Mouse (Mus musculus) midbrain, embryonic 16.5 days (tissue): ENCODE data around the gene Prr5l. TPM values are rescaled to one million over a fixed set of nuclear protein-coding genes. Genes with fewer than 3 reads are reported as not detected.
"Not testable (repeated sequence)": the region's sequence is repeated elsewhere in the genome, so short reads cannot be mapped to it uniquely, and the experiment has no call there.

Source experiments
- ATAC-seq: fragments of 200-750 bp; cut with Nextera tagmentation; 2 replicates; pipeline ENCODE4 v1.8.0; 2017; ENCODE audit warnings: moderate TSS enrichment
- H3K27ac ChIP-seq: fragments of 300-500 bp; sonication (generic); 2 replicates; pipeline ENCODE4 v1.5.1; 2014; ENCODE audit warnings: mild to moderate bottlenecking, low read length, mixed read lengths
- H3K27me3 ChIP-seq: fragments of 300-500 bp; sonication (generic); 2 replicates; pipeline ENCODE4 v1.6.1; 2014; ENCODE audit warnings: low read depth, low read length, mixed read lengths; ENCODE audit not compliant: control insufficient read depth, insufficient read depth
- H3K36me3 ChIP-seq: fragments of 300-500 bp; sonication (generic); 2 replicates; pipeline ENCODE4 v1.6.1; 2014; ENCODE audit warnings: mild to moderate bottlenecking, low read length, moderate library complexity, mixed read lengths; ENCODE audit not compliant: control insufficient read depth, insufficient read depth
- H3K4me1 ChIP-seq: fragments of 300-500 bp; sonication (generic); 2 replicates; pipeline ENCODE4 v1.6.1; 2014; ENCODE audit warnings: mild to moderate bottlenecking, low read length, mixed read lengths; ENCODE audit not compliant: control insufficient read depth, insufficient read depth
- H3K4me2 ChIP-seq: fragments of 300-500 bp; sonication (generic); 2 replicates; pipeline ENCODE4 v1.6.1; 2014; ENCODE audit warnings: mild to moderate bottlenecking, low read length, mixed read lengths
- H3K4me3 ChIP-seq: fragments of 300-500 bp; sonication (generic); 2 replicates; pipeline ENCODE4 v1.5.1; 2014; ENCODE audit warnings: low read depth, mild to moderate bottlenecking, low read length, moderate library complexity, mixed read lengths
- H3K9ac ChIP-seq: fragments of 300-500 bp; sonication (generic); 2 replicates; pipeline ENCODE4 v1.6.1; 2014; ENCODE audit warnings: low read depth, low read length, mixed read lengths
- H3K9me3 ChIP-seq: fragments of 300-500 bp; sonication (generic); replicated peaks from 2 replicates; pipeline ENCODE4 v1.6.1; 2014; ENCODE audit warnings: mild to moderate bottlenecking, low read length, mixed read lengths; ENCODE audit not compliant: control insufficient read depth, poor library complexity, severe bottlenecking
- WGBS: fragments of 180-500 bp; shearing (Covaris S2); extraction: QIAGEN DNeasy Blood & Tissue Kit; methylation state at CpG from one replicate; pipeline ENCODE4 v1.1.7; 2014; 5-methylcytosine and 5-hydroxymethylcytosine counted together
- polyA plus RNA-seq: library from polyadenylated mRNA; unstranded; fragments of >200 nt; fragmentation: Nextera tagmentation; extraction: Ambion mirVana; gene quantifications from 2 replicates; pipeline ENCODE4 v1.2.1, GENCODE M21; 2015

The Prr5l gene
- polyA plus RNA-seq, 1 experiment from 2014 or later, result 4.7 TPM

GRCm38 (mm10) chr2:101752979-101753378 lies 129.8 kb downstream of the Prr5l start:
- Histone ChIP-seq H3K27me3 (no peaks in the 10 kb centered on the region), H3K9me3 (no peaks in the 10 kb centered on the region), H3K36me3 (no peaks in the 10 kb centered on the region), H3K4me1 (peaks cover 7% of the 10 kb centered on the region), H3K9ac (no peak overlapping the region), H3K4me3 (no peak overlapping the region), H3K27ac (no peak overlapping the region), H3K4me2 (no peak overlapping the region)
- ATAC-seq, result no peak
- 94% methylated on average over 6 of the region's 6 CpGs for WGBS

GRCm38 (mm10) chr2:101752402-101752801 lies 130.4 kb downstream of the Prr5l start:
- Histone ChIP-seq H3K4me2 (no peak overlapping the region), H3K4me1 (peaks cover 7% of the 10 kb centered on the region), H3K4me3 (no peak overlapping the region), H3K27ac (no peak overlapping the region), H3K36me3 (no peaks in the 10 kb centered on the region), H3K9ac (no peak overlapping the region), H3K9me3 (no peaks in the 10 kb centered on the region), H3K27me3 (no peaks in the 10 kb centered on the region)
- ATAC-seq, result no peak
- 85% methylated on average over 7 of the region's 7 CpGs for WGBS

- H3K4me3 ChIP-seq, result no peak overlapping the region
- H3K27ac ChIP-seq, result no peak overlapping the region
- H3K36me3 ChIP-seq, result no peaks in the 10 kb centered on the region
- peaks cover 7% of the 10 kb centered on the region for H3K4me1 ChIP-seq
- no peak overlapping the region for H3K9ac ChIP-seq
- 53% methylated on average over 4 of the region's 4 CpGs for WGBS
- no peak overlapping the region for H3K4me2 ChIP-seq
- H3K27me3 ChIP-seq, result no peaks in the 10 kb centered on the region
- no peaks in the 10 kb centered on the region for H3K9me3 ChIP-seq
- no peak for ATAC-seq
These were observed 131.4 kb downstream of the Prr5l start for GRCm38 (mm10) chr2:101751236-101751922.

- ATAC-seq, result no peak
- Histone ChIP-seq H3K9me3 (no peaks in the 10 kb centered on the region), H3K27me3 (no peaks in the 10 kb centered on the region), H3K36me3 (no peaks in the 10 kb centered on the region), H3K4me3 (no peak overlapping the region), H3K4me2 (no peak overlapping the region), H3K9ac (no peak overlapping the region), H3K27ac (no peak overlapping the region), H3K4me1 (no peaks in the 10 kb centered on the region)
- WGBS, result 92% methylated on average over 7 of the region's 7 CpGs
These were observed 136.3 kb downstream of the Prr5l start for GRCm38 (mm10) chr2:101746537-101746936.

- H3K4me3 ChIP-seq, H3K36me3 ChIP-seq, H3K27ac ChIP-seq, ATAC-seq, H3K27me3 ChIP-seq, H3K4me1 ChIP-seq, H3K4me2 ChIP-seq, H3K9me3 ChIP-seq, H3K9ac ChIP-seq: not testable (repeated sequence)
- 79% methylated on average over 2 of the region's 2 CpGs for WGBS
These were observed 137.2 kb downstream of the Prr5l start for GRCm38 (mm10) chr2:101745656-101746055.

GRCm38 (mm10) chr2:101742072-101742860 lies 140.6 kb downstream of the Prr5l start:
- H3K27me3 ChIP-seq, result no peaks in the 10 kb centered on the region
- H3K9ac ChIP-seq, result no peak overlapping the region
- 91% methylated on average over 7 of the region's 7 CpGs for WGBS
- H3K4me1 ChIP-seq, result no peaks in the 10 kb centered on the region
- no peaks in the 10 kb centered on the region for H3K36me3 ChIP-seq
- no peak overlapping the region for H3K27ac ChIP-seq
- H3K4me2 ChIP-seq, result no peak overlapping the region
- H3K4me3 ChIP-seq, result no peak overlapping the region
- H3K9me3 ChIP-seq, result no peaks in the 10 kb centered on the region
- ATAC-seq, result no peak

- Histone ChIP-seq H3K4me2 (no peak overlapping the region), H3K4me1 (no peaks in the 10 kb centered on the region), H3K27ac (no peak overlapping the region), H3K9me3 (no peaks in the 10 kb centered on the region), H3K9ac (no peak overlapping the region), H3K4me3 (no peak overlapping the region), H3K27me3 (no peaks in the 10 kb centered on the region), H3K36me3 (no peaks in the 10 kb centered on the region)
- ATAC-seq, result no peak
- WGBS, result 82% methylated on average over 8 of the region's 8 CpGs
These were observed 141.2 kb downstream of the Prr5l start for GRCm38 (mm10) chr2:101741653-101742052.

GRCm38 (mm10) chr2:101739914-101740313 lies 142.9 kb downstream of the Prr5l start:
- no peaks in the 10 kb centered on the region for H3K9me3 ChIP-seq
- no peak overlapping the region for H3K27ac ChIP-seq
- H3K4me2 ChIP-seq, result no peak overlapping the region
- H3K36me3 ChIP-seq, result no peaks in the 10 kb centered on the region
- no peak overlapping the region for H3K9ac ChIP-seq
- no peaks in the 10 kb centered on the region for H3K27me3 ChIP-seq
- H3K4me3 ChIP-seq, result no peak overlapping the region
- H3K4me1 ChIP-seq, result no peaks in the 10 kb centered on the region
- WGBS, result 83% methylated on average over 5 of the region's 5 CpGs
- ATAC-seq, result no peak

GRCm38 (mm10) chr2:101733564-101733963 lies 149.3 kb downstream of the Prr5l start:
- no peak overlapping the region for H3K4me3 ChIP-seq
- 92% methylated on average over 3 of the region's 3 CpGs for WGBS

More at GRCm38 (mm10) chr2:101733564-101733963, 149.3 kb downstream of the Prr5l start:
- Histone ChIP-seq H3K4me2 (no peak overlapping the region), H3K4me1 (no peaks in the 10 kb centered on the region), H3K36me3 (no peaks in the 10 kb centered on the region), H3K9ac (no peak overlapping the region), H3K27me3 (no peaks in the 10 kb centered on the region), H3K27ac (no peak overlapping the region), H3K9me3 (no peaks in the 10 kb centered on the region)
- ATAC-seq, result no peak
